ENCODE assay signal across 12 mouse cellular contexts in the genomic region with DNA sequence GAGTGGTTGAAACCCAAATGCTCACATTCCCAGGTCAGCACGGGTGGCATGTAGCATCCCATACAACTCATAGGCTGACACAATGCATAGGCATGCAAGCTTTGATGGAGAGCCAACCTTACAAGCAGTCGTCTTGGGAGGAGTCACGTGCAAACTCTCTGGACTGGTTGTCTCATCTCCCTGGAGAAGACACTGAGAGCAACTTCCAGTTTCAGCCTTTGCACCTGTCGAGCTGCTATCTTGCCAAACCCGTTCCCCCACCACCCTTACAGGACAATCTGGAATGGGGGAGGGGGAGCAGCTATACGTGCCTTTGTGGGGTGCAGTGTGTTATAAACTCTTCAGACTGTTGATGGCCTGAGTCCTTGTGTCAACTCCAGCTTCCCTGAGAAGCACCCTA. TPM values are rescaled to one million over a fixed set of nuclear protein-coding genes. Genes with fewer than 3 reads are reported as not detected.
DNase-seq lines count a peak whose midpoint lies in the region; ATAC-seq and TF ChIP-seq lines count a peak whose summit lies in the region.
"Had no signal": no experiment of that assay in that cellular context is flagged by ENCODE, and none has a peak within 500 bp of the region (broad histone marks: within the 10 kb centered on the region; RNA-seq: fewer than 3 reads in every experiment).

No protein-coding gene starts in this region.

- no peaks in the 10 kb centered on the region for H3K9me3 ChIP-seq in lung, postnatal 0 days (ENCODE audit: low read length)
- H3K9me3 ChIP-seq in limb, embryonic 10.5 days (replicated peaks) = no peaks in the 10 kb centered on the region
- H3K9me3 ChIP-seq: hindbrain, embryonic 15.5 days; lung, embryonic 15.5 days; midbrain, embryonic 12.5 days; neural tube, embryonic 12.5 days had no signal

- ATAC-seq in lung, postnatal 0 days = peak; percentile 40

- no peak overlapping the region for H3K4me3 ChIP-seq in lung, postnatal 0 days (ENCODE audit: low read depth, low read length)
- H3K4me3 ChIP-seq in limb, embryonic 10.5 days = peak overlapping the region; percentile 30; the same call in 1 of the 2 replicates
- H3K4me3 ChIP-seq: hindbrain, embryonic 15.5 days; lung, embryonic 15.5 days; midbrain, embryonic 12.5 days; neural tube, embryonic 12.5 days had no signal

- H3K27me3 ChIP-seq in lung, postnatal 0 days (replicated peaks; ENCODE audit: insufficient read depth, low read length) = 0 out of 2 replicates have a peak, but pooled peaks cover 3% of the 10 kb centered on the region
- peaks cover 19% of the 10 kb centered on the region for H3K27me3 ChIP-seq in limb, embryonic 10.5 days (ENCODE audit: low read depth, poor library complexity, severe bottlenecking)

- WGBS in lung, postnatal 0 days = 50% methylated on average over 6 of the region's 6 CpGs
- 44% methylated on average over 6 of the region's 6 CpGs for WGBS in limb, embryonic 10.5 days

- TF ChIP-seq EP300 in lung, postnatal 0 days (IDR thresholded peaks at IDR 0.05) = no peak

- peak; percentile 55 for DNase-seq in lung, postnatal 0 days (ENCODE audit: low spot score)
- no peak for DNase-seq in lung, postnatal 14 days
- peak; percentile 43 for DNase-seq in R1 (ENCODE audit: low read depth, low spot score)
- DNase-seq in limb, embryonic 10.5 days (ENCODE audit: low spot score) = no peak
- no peak for DNase-seq in embryo, embryonic 10.5 days (ENCODE audit: low spot score)
- DNase-seq in spleen, adult 18-20 months = no peak
- no peak for DNase-seq in right cerebral cortex, postnatal 4 days
- DNase-seq: cerebellum, adult 18-20 months had no signal

- no peak for TF ChIP-seq CTCF in lung, postnatal 0 days (IDR thresholded peaks at IDR 0.05)

- H3K27ac ChIP-seq in lung, postnatal 0 days (ENCODE audit: low read length) = no peak overlapping the region
- peak overlapping the region; percentile 90 for H3K27ac ChIP-seq in limb, embryonic 10.5 days
- H3K27ac ChIP-seq: hindbrain, embryonic 15.5 days; midbrain, embryonic 12.5 days; neural tube, embryonic 12.5 days had no signal

- H3K36me3 ChIP-seq in lung, postnatal 0 days (ENCODE audit: insufficient read depth, low read length) = no peaks in the 10 kb centered on the region
- no peaks in the 10 kb centered on the region for H3K36me3 ChIP-seq in limb, embryonic 10.5 days
- H3K36me3 ChIP-seq: hindbrain, embryonic 15.5 days; lung, embryonic 15.5 days; midbrain, embryonic 12.5 days; neural tube, embryonic 12.5 days had no signal

- peaks cover 17% of the 10 kb centered on the region; the same call in 1 of the 2 replicates for H3K4me1 ChIP-seq in lung, postnatal 0 days (ENCODE audit: insufficient read depth, low read depth, low read length)
- peaks cover 65% of the 10 kb centered on the region for H3K4me1 ChIP-seq in limb, embryonic 10.5 days

- H3K4me2 ChIP-seq in lung, postnatal 0 days (replicated peaks; ENCODE audit: low read depth, low read length) = no peak overlapping the region
- H3K4me2 ChIP-seq: hindbrain, embryonic 15.5 days had no signal

- H3K9ac ChIP-seq in lung, postnatal 0 days (replicated peaks; ENCODE audit: low read depth) = no peak overlapping the region
- H3K9ac ChIP-seq: hindbrain, embryonic 15.5 days; lung, embryonic 15.5 days; midbrain, embryonic 12.5 days had no signal

RNA-seq across cellular contexts. Expression of gene Abca4, which starts 4.9 kb away (rescaled TPM):
- 2.3 and 2.5 TPM in 2 replicates for polyA plus RNA-seq in lung, postnatal 0 days (2015; fragmentation: Nextera tagmentation; extraction: Ambion mirVana)
- polyA plus RNA-seq in limb, embryonic 10.5 days (2016; fragmentation: Nextera tagmentation; extraction: Ambion mirVana) = 1.7 and 2.3 TPM in 2 replicates

Comparison
In these comparisons a context has a peak if more than half of its experiments do, and no peak if none do; other contexts are left out.
1. DNase-seq: peak in lung, postnatal 0 days (single experiment) and R1 (single experiment); none in lung, postnatal 14 days (single experiment), limb, embryonic 10.5 days (single experiment), embryo, embryonic 10.5 days (single experiment), spleen, adult 18-20 months (0 of 2) and right cerebral cortex, postnatal 4 days (single experiment).